Mouse (Mus musculus): ENCODE measurements around the gene Aqp12.
A peak's percentile ranks its signal among the peaks of the same experiment; 100 is the strongest.
"Not testable (repeated sequence)": the region's sequence is repeated elsewhere in the genome, so short reads cannot be mapped to it uniquely, and the experiment has no call there.

The Aqp12 gene

GRCm38 (mm10) chr1:93006061-93006460 is at the start of gene Aqp12:
Gene Aqp12, plus strand, starts transcription at chr1:93006334.
- no peak for DNase-seq (ENCODE audit: low spot score)

GRCm38 (mm10) chr1:92956571-92957335 is 49.4 kb upstream of the Aqp12 start:
- DNase-seq (ENCODE audit: low spot score), result not testable (repeated sequence)

GRCm38 (mm10) chr1:92958999-92959398 is 47.1 kb upstream of the Aqp12 start:
- DNase-seq (ENCODE audit: low spot score), result no peak

- not testable (repeated sequence) for DNase-seq (ENCODE audit: low spot score)
Measured at GRCm38 (mm10) chr1:92970791-92971190, 35.3 kb upstream of the Aqp12 start.

- no peak for DNase-seq (ENCODE audit: low spot score)
Measured at GRCm38 (mm10) chr1:92971879-92972795, 34.0 kb upstream of the Aqp12 start.

- DNase-seq (ENCODE audit: low spot score), result no peak
Measured at GRCm38 (mm10) chr1:92972854-92973253, 33.3 kb upstream of the Aqp12 start.

GRCm38 (mm10) chr1:92976141-92976566 is 30.0 kb upstream of the Aqp12 start:
- no peak for DNase-seq (ENCODE audit: low spot score)

GRCm38 (mm10) chr1:92978645-92979044 is 27.5 kb upstream of the Aqp12 start:
- DNase-seq (ENCODE audit: low spot score), result no peak

- DNase-seq (ENCODE audit: low spot score), result no peak
Measured at GRCm38 (mm10) chr1:92979073-92979602, 27.0 kb upstream of the Aqp12 start.

- no peak for DNase-seq (ENCODE audit: low spot score)
Measured at GRCm38 (mm10) chr1:92981056-92981845, 24.9 kb upstream of the Aqp12 start.

- no peak for DNase-seq (ENCODE audit: low spot score)
Measured at GRCm38 (mm10) chr1:92982931-92983605, 23.1 kb upstream of the Aqp12 start.

- no peak for DNase-seq (ENCODE audit: low spot score)
Measured at GRCm38 (mm10) chr1:92984999-92985398, 21.1 kb upstream of the Aqp12 start.

- DNase-seq (ENCODE audit: low spot score), result no peak
Measured at GRCm38 (mm10) chr1:92988894-92989293, 17.2 kb upstream of the Aqp12 start.

- no peak for DNase-seq (ENCODE audit: low spot score)
Measured at GRCm38 (mm10) chr1:92989891-92990290, 16.2 kb upstream of the Aqp12 start.

- no peak for DNase-seq (ENCODE audit: low spot score)
Measured at GRCm38 (mm10) chr1:92992214-92992855, 13.8 kb upstream of the Aqp12 start.

GRCm38 (mm10) chr1:92992880-92993279 is 13.3 kb upstream of the Aqp12 start:
- no peak for DNase-seq (ENCODE audit: low spot score)

GRCm38 (mm10) chr1:93009196-93009595 is 3.1 kb downstream of the Aqp12 start:
- no peak for DNase-seq (ENCODE audit: low spot score)

- no peak for DNase-seq (ENCODE audit: low spot score)
Measured at GRCm38 (mm10) chr1:93010731-93011130, 4.6 kb downstream of the Aqp12 start.

- DNase-seq (ENCODE audit: low spot score), result no peak
Measured at GRCm38 (mm10) chr1:93012103-93012585, 6.0 kb downstream of the Aqp12 start.

- DNase-seq (ENCODE audit: low spot score), result no peak
Measured at GRCm38 (mm10) chr1:93013367-93013766, 7.2 kb downstream of the Aqp12 start.

GRCm38 (mm10) chr1:93014460-93014859 is 8.3 kb downstream of the Aqp12 start:
- DNase-seq (ENCODE audit: low spot score), result peak; percentile 43

All from c-Kit-positive CD71-positive TER-119-positive erythroid progenitor cells, embryonic 14.5 days (primary cell).